Mouse (Mus musculus): ENCODE measurements around the gene Rpl39.

The Rpl39 gene

GRCm38 (mm10) chrX:37067299-37067698 lies 17.9 kb downstream of the Rpl39 start:
- no peak for DNase-seq (ENCODE audit: low read depth)

- DNase-seq (ENCODE audit: low read depth) = no peak
These were observed 21.3 kb downstream of the Rpl39 start for GRCm38 (mm10) chrX:37063902-37064301.

- DNase-seq (ENCODE audit: low read depth) = no peak
These were observed 36.0 kb downstream of the Rpl39 start for GRCm38 (mm10) chrX:37048890-37049823.

- no peak for DNase-seq (ENCODE audit: low read depth)
These were observed 36.9 kb downstream of the Rpl39 start, which contains the start of gene Sowahd for GRCm38 (mm10) chrX:37048066-37048889. Gene Sowahd, plus strand, starts transcription at chrX:37048845.

GRCm38 (mm10) chrX:37042726-37043125 lies 42.5 kb downstream of the Rpl39 start:
- peak; percentile 67 for DNase-seq (ENCODE audit: low read depth)

Data from NIH3T3 (cell line).